Comparison of ENCODE assay signal across 29 mouse cellular contexts in genomic region chr9:42661481-42661880, GRCm38 (mm10).
"Had no signal": no experiment of that assay in that cellular context is flagged by ENCODE, and none has a peak within 500 bp of the region (broad histone marks: within the 10 kb centered on the region; RNA-seq: fewer than 3 reads in every experiment).

No protein-coding gene starts in this region.

- H3K27ac ChIP-seq: heart, embryonic 13.5 days; heart, embryonic 15.5 days; hindbrain, embryonic 10.5 days; hindbrain, embryonic 12.5 days; hindbrain, embryonic 13.5 days; hindbrain, embryonic 14.5 days; hindbrain, postnatal 0 days; intestine, embryonic 15.5 days; kidney, embryonic 15.5 days; kidney, postnatal 0 days; left cerebral cortex, adult 2 months had no signal

- H3K4me1 ChIP-seq: heart, embryonic 12.5 days; heart, embryonic 13.5 days; heart, embryonic 15.5 days; intestine, embryonic 15.5 days; kidney, embryonic 15.5 days had no signal

- DNase-seq: heart, postnatal 10 days; heart, postnatal 14 days; heart, postnatal 36 days; heart, postnatal 4 days; kidney, adult 11 months; kidney, adult 18-20 months; kidney, adult 2 months; kidney, adult 8-10 months; kidney, adult 9 months; kidney, postnatal 10 days; kidney, postnatal 14 days; kidney, postnatal 25 days; kidney, postnatal 4 days; layer of hippocampus, adult 9-11 months; layer of hippocampus, postnatal 36 days had no signal

- H3K36me3 ChIP-seq: heart, embryonic 12.5 days; heart, embryonic 13.5 days; heart, embryonic 15.5 days; hindbrain, embryonic 10.5 days; hindbrain, embryonic 12.5 days; hindbrain, embryonic 13.5 days; hindbrain, embryonic 15.5 days; intestine, embryonic 15.5 days; kidney, embryonic 15.5 days had no signal

- H3K9me3 ChIP-seq: heart, embryonic 12.5 days; heart, embryonic 13.5 days; heart, embryonic 15.5 days; hindbrain, embryonic 12.5 days; hindbrain, embryonic 13.5 days; hindbrain, embryonic 15.5 days; intestine, embryonic 15.5 days; kidney, embryonic 15.5 days had no signal

- H3K9ac ChIP-seq: heart, embryonic 12.5 days; heart, embryonic 13.5 days; heart, embryonic 15.5 days; hindbrain, embryonic 12.5 days; hindbrain, embryonic 13.5 days; hindbrain, embryonic 14.5 days; hindbrain, embryonic 15.5 days; intestine, embryonic 15.5 days; kidney, embryonic 15.5 days had no signal

- H3K4me3 ChIP-seq: heart, embryonic 12.5 days; heart, embryonic 13.5 days; heart, embryonic 15.5 days; hindbrain, embryonic 10.5 days; hindbrain, embryonic 12.5 days; hindbrain, embryonic 13.5 days; hindbrain, embryonic 15.5 days; intestine, embryonic 15.5 days; kidney, embryonic 15.5 days; layer of hippocampus, adult 2 months; left cerebral cortex, adult 2 months had no signal
